Mouse (Mus musculus): ENCODE data around the gene Palm3.

Gene Palm3

GRCm38 (mm10) chr8:84025863-84026262, 4.6 kb downstream of the Palm3 start:
- DNase-seq = peak; percentile 54 to 79

GRCm38 (mm10) chr8:84027449-84027848, 6.2 kb downstream of the Palm3 start:
- no peak for DNase-seq

- no peak for DNase-seq
Measured at GRCm38 (mm10) chr8:84029272-84029671, 8.0 kb downstream of the Palm3 start.

GRCm38 (mm10) chr8:84032777-84033176, 11.5 kb downstream of the Palm3 start:
- no peak for DNase-seq

- DNase-seq = no peak
Measured at GRCm38 (mm10) chr8:84038015-84038414, 16.7 kb downstream of the Palm3 start.

- DNase-seq = peak; percentile 57 to 80
Measured at GRCm38 (mm10) chr8:84039050-84039449, 17.8 kb downstream of the Palm3 start.

GRCm38 (mm10) chr8:84042066-84042947, 21.0 kb downstream of the Palm3 start, which contains the start of gene Il27ra:
Il27ra (minus strand) TSS chr8:84042589.
- DNase-seq = peak; percentile 77 to 83

GRCm38 (mm10) chr8:84042948-84043342, 21.7 kb downstream of the Palm3 start:
- peak; percentile 37 to 74 for DNase-seq

GRCm38 (mm10) chr8:84044103-84044502, 22.8 kb downstream of the Palm3 start:
- no peak for DNase-seq

- no peak for DNase-seq
Measured at GRCm38 (mm10) chr8:84044900-84045299, 23.6 kb downstream of the Palm3 start, which contains the start of gene Rln3. Rln3 (minus strand) TSS chr8:84045000.

GRCm38 (mm10) chr8:84046505-84046904, 25.2 kb downstream of the Palm3 start:
- no peak for DNase-seq

GRCm38 (mm10) chr8:84048171-84048570, 26.9 kb downstream of the Palm3 start:
- DNase-seq = no peak

- DNase-seq = peak; percentile 42 to 72
Measured at GRCm38 (mm10) chr8:84052746-84053145, 31.5 kb downstream of the Palm3 start.

GRCm38 (mm10) chr8:84053229-84053628, 32.0 kb downstream of the Palm3 start:
- DNase-seq = no peak

GRCm38 (mm10) chr8:84057827-84058226, 36.6 kb downstream of the Palm3 start:
- no peak for DNase-seq

GRCm38 (mm10) chr8:84059226-84059625, 38.0 kb downstream of the Palm3 start:
- no peak for DNase-seq

- DNase-seq = no peak
Measured at GRCm38 (mm10) chr8:84060245-84060644, 39.0 kb downstream of the Palm3 start.

- peak; percentile 56 to 62 for DNase-seq
Measured at GRCm38 (mm10) chr8:84063861-84064610, 42.8 kb downstream of the Palm3 start.

GRCm38 (mm10) chr8:84065037-84065436, 43.8 kb downstream of the Palm3 start, which contains the start of gene Gm10643:
Gm10643 (minus strand) TSS chr8:84065137.
- no peak for DNase-seq

- no peak for DNase-seq
Measured at GRCm38 (mm10) chr8:84065457-84066072, 44.3 kb downstream of the Palm3 start.

GRCm38 (mm10) chr8:84066291-84066930, 45.1 kb downstream of the Palm3 start, which contains the start of gene Rfx1:
Rfx1 (plus strand) TSS chr8:84066834.
- DNase-seq = peak; percentile 99 to 100

- DNase-seq = peak; percentile 96 to 98
Measured at GRCm38 (mm10) chr8:84067047-84067573, 45.8 kb downstream of the Palm3 start.
